Mouse (Mus musculus) G1E (cell line): ENCODE results near the gene Pbx1.

Experiments used
- CTCF ChIP-seq: IDR thresholded peaks from 2 replicates; pipeline ENCODE4 v1.5.1; 2012; ENCODE audit warnings: low read depth, low read length, inconsistent platforms, mixed read lengths
- GATA1 ChIP-seq: IDR thresholded peaks from 2 replicates; pipeline ENCODE4 v1.6.1; 2012; ENCODE audit warnings: borderline replicate concordance, low read length, inconsistent platforms, mixed read lengths
- GATA2 ChIP-seq: IDR thresholded peaks from 2 replicates; pipeline ENCODE4 v1.6.1; 2012; ENCODE audit warnings: low read depth, low read length, inconsistent platforms, borderline replicate concordance

DNA sequence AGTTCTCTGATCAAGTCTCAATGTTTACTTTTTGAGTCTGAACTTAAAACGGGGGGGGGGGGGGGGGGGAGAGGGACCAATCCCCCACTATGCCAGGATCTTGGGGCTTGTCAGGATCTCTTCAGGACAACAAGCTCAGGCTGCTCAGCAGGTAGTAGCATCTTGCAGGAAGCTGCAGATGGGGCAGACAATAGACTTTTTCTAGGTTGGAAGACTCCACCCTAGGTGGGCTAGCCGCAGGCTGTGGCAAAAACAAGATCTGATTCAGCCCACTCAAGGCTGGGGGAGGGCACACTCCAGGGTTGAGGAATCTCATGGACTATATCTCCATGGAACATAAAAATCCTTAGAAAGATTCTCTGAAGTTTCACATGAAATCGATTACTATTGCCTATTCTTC is 330.6 kb downstream of the Pbx1 start:
- TF ChIP-seq GATA1 (no peak), GATA2 (no peak), CTCF (no peak)
